Mouse (Mus musculus): Measurements from ENCODE around the gene Cdc42ep1. TPM values are rescaled to one million over a fixed set of nuclear protein-coding genes. Genes with fewer than 3 reads are reported as not detected.
"Not testable (repeated sequence)": the region's sequence is repeated elsewhere in the genome, so short reads cannot be mapped to it uniquely, and the experiment has no call there.

Cdc42ep1 gene
- polyA plus RNA-seq, 3 experiments from 2014 or later: not detected

- no peak for ATAC-seq
Measured at GRCm38 (mm10) chr15:78830742-78831719, 11.4 kb upstream of the Cdc42ep1 start.

- no peak for ATAC-seq
Measured at GRCm38 (mm10) chr15:78831720-78832657, 10.4 kb upstream of the Cdc42ep1 start.

DNA sequence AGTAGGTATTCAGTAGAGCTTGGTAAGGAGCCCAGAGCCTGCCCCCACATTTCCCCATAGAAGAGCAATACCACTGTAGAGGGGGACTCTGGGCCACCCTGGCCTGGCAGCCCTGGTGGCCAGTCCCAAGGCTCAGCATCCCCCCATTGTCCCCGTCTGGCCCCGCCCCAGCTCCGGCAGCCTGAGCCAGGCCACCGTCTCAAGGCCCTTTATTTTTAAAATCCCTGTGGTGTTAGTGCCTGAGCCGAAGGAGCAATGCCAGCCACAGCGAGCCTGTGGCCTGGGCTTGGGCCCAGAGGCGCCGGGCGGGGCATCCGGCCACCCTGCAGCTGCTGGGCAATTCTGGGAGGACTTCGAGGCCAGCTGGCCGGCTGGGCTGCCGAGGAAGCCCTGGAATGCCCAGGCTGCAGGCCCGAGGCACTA, 9.7 kb upstream of the Cdc42ep1 start:
- ATAC-seq: no peak

DNA sequence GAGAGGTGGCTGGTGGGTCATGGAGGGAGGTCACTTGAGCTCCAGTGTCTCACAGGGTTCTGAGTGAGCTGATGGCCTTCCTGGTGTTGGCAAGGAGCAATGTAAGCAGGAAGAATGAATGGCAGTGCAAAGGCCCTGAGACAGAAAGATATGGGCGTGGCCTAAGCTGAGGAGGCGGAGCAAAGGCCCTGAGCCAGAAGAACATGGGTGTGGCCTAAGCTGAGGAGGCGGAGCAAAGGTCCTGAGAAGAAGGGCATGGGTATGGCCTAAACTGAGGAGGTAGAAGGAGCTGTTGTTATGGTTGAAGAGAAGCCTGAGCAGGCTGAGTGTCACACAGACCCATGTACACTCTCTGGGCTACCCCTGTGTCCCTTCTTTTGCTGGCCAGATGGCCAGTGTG, 8.8 kb upstream of the Cdc42ep1 start:
- no peak for ATAC-seq

GRCm38 (mm10) chr15:78834233-78835005, 8.0 kb upstream of the Cdc42ep1 start:
- no peak for ATAC-seq

- ATAC-seq: peak; percentile 90
Measured at GRCm38 (mm10) chr15:78835200-78836085, 7.0 kb upstream of the Cdc42ep1 start.

GRCm38 (mm10) chr15:78836086-78836621, 6.3 kb upstream of the Cdc42ep1 start:
- ATAC-seq: no peak

DNA sequence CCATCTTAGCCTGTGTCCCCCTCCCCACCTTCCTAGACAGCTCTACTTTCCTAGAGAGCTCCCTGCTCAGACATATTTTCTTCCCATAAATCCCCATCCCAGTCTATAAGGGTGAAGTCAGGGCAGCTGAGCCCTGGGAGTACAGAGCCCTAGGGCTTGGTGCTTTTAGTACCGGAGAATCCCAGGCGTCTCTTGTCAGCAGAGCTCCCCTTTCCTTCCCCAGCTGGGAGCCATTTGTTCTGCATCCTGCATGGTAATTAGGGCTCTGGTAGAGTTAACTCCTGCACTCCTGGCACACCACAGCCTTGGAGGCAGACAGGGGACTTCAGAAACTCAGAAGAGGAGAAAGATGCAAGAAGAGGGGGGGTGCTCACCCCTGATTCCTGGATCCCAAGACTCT, 2.7 kb upstream of the Cdc42ep1 start:
- ATAC-seq: no peak

DNA sequence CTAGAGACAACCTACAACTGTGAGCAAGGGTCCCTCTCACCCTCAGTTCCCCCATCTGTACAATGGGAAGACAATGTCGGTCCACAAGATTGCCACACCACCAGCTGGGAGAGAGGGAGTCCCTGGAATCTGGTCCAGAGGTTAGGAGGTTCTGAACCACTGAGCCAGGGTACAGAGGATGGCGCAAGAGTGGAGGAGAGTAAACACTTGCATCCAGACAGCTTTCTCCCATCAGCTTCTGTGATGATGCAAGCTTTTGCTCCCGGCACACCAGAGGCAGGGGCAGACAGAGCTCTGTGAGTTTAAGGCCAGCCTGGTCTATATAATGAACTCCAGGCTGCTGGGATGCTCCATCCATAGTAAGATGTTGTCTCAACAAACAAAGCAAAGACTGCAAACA, 2.2 kb upstream of the Cdc42ep1 start:
- no peak for ATAC-seq

DNA sequence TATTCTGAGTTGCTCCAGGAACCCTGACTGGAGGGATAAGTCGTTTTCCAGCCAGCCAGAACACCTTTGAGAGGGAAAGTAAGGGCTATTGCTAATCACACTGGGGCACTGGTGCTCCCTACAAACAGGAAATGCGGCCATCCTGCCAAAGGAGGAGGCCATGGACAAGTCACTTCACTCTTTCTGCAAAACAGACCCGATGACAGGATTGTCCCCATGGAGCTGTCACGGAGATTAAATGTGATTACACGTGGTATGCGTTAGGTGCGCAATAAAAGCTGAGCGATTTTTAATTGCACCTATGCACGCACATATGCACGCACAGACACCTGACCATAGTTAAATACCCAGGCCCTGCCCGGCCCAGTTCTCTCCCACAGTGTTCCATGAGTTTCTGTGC, 1.7 kb upstream of the Cdc42ep1 start:
- ATAC-seq: no peak

GRCm38 (mm10) chr15:78841161-78841790, 1.1 kb upstream of the Cdc42ep1 start:
- no peak for ATAC-seq

GRCm38 (mm10) chr15:78843581-78844469, 1.4 kb downstream of the Cdc42ep1 start:
- no peak for ATAC-seq

DNA sequence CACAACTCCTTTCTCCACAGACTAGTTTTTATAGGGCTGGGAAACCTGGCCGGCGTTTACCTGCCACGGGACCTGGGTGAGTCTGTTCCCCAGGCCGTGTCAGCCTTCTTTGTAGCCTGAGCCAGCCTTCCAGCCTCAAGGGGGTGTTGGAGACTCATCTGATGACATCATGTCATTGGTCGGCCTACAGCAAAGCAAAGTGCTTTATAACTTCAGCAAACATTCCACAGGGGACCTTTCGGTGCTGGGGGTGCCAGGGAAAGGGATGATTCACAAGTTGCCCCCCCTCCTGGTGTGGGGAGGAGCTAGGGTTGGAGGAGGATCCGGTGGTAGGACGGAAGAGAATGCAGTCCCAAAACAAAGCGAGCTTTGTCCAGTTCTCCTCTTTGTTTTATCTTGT, 2.4 kb downstream of the Cdc42ep1 start:
- no peak for ATAC-seq

- no peak for ATAC-seq
Measured at GRCm38 (mm10) chr15:78845321-78845720, 2.9 kb downstream of the Cdc42ep1 start.

GRCm38 (mm10) chr15:78845867-78846266, 3.4 kb downstream of the Cdc42ep1 start:
- no peak for ATAC-seq

- no peak for ATAC-seq
Measured at GRCm38 (mm10) chr15:78846352-78846751, 3.9 kb downstream of the Cdc42ep1 start.

DNA sequence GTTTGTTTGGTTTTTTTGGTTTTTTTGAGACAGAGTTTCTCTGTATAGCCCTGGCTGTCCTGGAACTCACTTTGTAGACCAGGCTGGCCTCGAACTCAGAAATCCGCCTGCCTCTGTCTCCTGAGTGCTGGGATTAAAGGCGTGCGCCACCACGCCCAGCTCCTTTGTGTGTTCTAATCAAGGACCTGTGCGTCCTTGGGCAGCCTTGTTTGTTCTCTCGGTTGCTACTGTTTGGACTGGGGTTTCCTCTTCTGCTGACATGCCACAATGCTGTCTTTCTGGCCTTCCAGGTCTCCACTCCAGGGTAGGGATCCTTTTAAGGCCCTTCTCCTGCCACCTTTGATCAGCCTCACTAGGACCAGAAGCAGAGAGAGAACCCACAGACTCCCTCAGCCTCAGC, 4.4 kb downstream of the Cdc42ep1 start:
- not testable (repeated sequence) for ATAC-seq

GRCm38 (mm10) chr15:78848467-78848866, 6.0 kb downstream of the Cdc42ep1 start:
- peak; percentile 54 for ATAC-seq

GRCm38 (mm10) chr15:78849485-78849884, 7.1 kb downstream of the Cdc42ep1 start:
- ATAC-seq: no peak
